Mouse (Mus musculus): ENCODE measurements around the gene Klc1. TPM values are rescaled to one million over a fixed set of nuclear protein-coding genes. Genes with fewer than 3 reads are reported as not detected.

Klc1 gene
- polyA plus RNA-seq, 1 experiment, result 85.0 TPM

- TF ChIP-seq POLR2A (IDR thresholded peaks at IDR 0.05; ENCODE audit: control insufficient read depth, extremely low read depth, insufficient read depth, low read length, poor library complexity) (no peak), CTCF (IDR thresholded peaks at IDR 0.05; ENCODE audit: borderline replicate concordance, control insufficient read depth, extremely low read depth, insufficient read depth, low read length, poor library complexity) (no peak)
Observed at GRCm38 (mm10) chr12:111750739-111751138, 7.9 kb upstream of the Klc1 start.

GRCm38 (mm10) chr12:111752491-111752890 lies 6.2 kb upstream of the Klc1 start:
- Histone ChIP-seq H3K27ac (ENCODE audit: control insufficient read depth, insufficient read depth, low read length) (no peak overlapping the region), H3K4me1 (replicated peaks; ENCODE audit: control insufficient read depth, insufficient read depth, low read length) (no peaks in the 10 kb centered on the region), H3K4me3 (ENCODE audit: control insufficient read depth, insufficient read depth, low read length) (no peak overlapping the region), H3K36me3 (ENCODE audit: control insufficient read depth, insufficient read depth, low read length) (no peaks in the 10 kb centered on the region), H3K27me3 (ENCODE audit: control insufficient read depth, insufficient read depth, low read length) (no peaks in the 10 kb centered on the region)
- no peak for DNase-seq
- TF ChIP-seq CTCF (IDR thresholded peaks at IDR 0.05; ENCODE audit: borderline replicate concordance, control insufficient read depth, extremely low read depth, insufficient read depth, low read length, poor library complexity) (no peak), POLR2A (IDR thresholded peaks at IDR 0.05; ENCODE audit: control insufficient read depth, extremely low read depth, insufficient read depth, low read length, poor library complexity) (no peak)
- 96% methylated on average over 6 of the region's 6 CpGs for WGBS

More at GRCm38 (mm10) chr12:111750739-111751138, 7.9 kb upstream of the Klc1 start:
- Histone ChIP-seq H3K4me1 (replicated peaks; ENCODE audit: control insufficient read depth, insufficient read depth, low read length) (peaks cover 9% of the 10 kb centered on the region), H3K27me3 (ENCODE audit: control insufficient read depth, insufficient read depth, low read length) (no peaks in the 10 kb centered on the region), H3K36me3 (ENCODE audit: control insufficient read depth, insufficient read depth, low read length) (no peaks in the 10 kb centered on the region), H3K27ac (ENCODE audit: control insufficient read depth, insufficient read depth, low read length) (no peak overlapping the region), H3K4me3 (ENCODE audit: control insufficient read depth, insufficient read depth, low read length) (no peak overlapping the region)
- 98% methylated on average over 3 of the region's 3 CpGs for WGBS
- DNase-seq, result no peak

- Histone ChIP-seq H3K4me3 (ENCODE audit: control insufficient read depth, insufficient read depth, low read length) (no peak overlapping the region), H3K27ac (ENCODE audit: control insufficient read depth, insufficient read depth, low read length) (no peak overlapping the region), H3K27me3 (ENCODE audit: control insufficient read depth, insufficient read depth, low read length) (no peaks in the 10 kb centered on the region), H3K4me1 (replicated peaks; ENCODE audit: control insufficient read depth, insufficient read depth, low read length) (peaks cover 6% of the 10 kb centered on the region), H3K36me3 (ENCODE audit: control insufficient read depth, insufficient read depth, low read length) (no peaks in the 10 kb centered on the region)
- no peak for DNase-seq
- TF ChIP-seq POLR2A (IDR thresholded peaks at IDR 0.05; ENCODE audit: control insufficient read depth, extremely low read depth, insufficient read depth, low read length, poor library complexity) (no peak), CTCF (IDR thresholded peaks at IDR 0.05; ENCODE audit: borderline replicate concordance, control insufficient read depth, extremely low read depth, insufficient read depth, low read length, poor library complexity) (no peak)
- WGBS, result 89% methylated on average over 9 of the region's 9 CpGs
Observed at GRCm38 (mm10) chr12:111753347-111753746, 5.3 kb upstream of the Klc1 start.

GRCm38 (mm10) chr12:111754710-111755109 lies 3.9 kb upstream of the Klc1 start:
- no peak for DNase-seq
- H3K27ac ChIP-seq (ENCODE audit: control insufficient read depth, insufficient read depth, low read length), result no peak overlapping the region
- no peaks in the 10 kb centered on the region for H3K27me3 ChIP-seq (ENCODE audit: control insufficient read depth, insufficient read depth, low read length)
- no peaks in the 10 kb centered on the region for H3K36me3 ChIP-seq (ENCODE audit: control insufficient read depth, insufficient read depth, low read length)
- no peak overlapping the region for H3K4me3 ChIP-seq (ENCODE audit: control insufficient read depth, insufficient read depth, low read length)
- TF ChIP-seq CTCF (IDR thresholded peaks at IDR 0.05; ENCODE audit: borderline replicate concordance, control insufficient read depth, extremely low read depth, insufficient read depth, low read length, poor library complexity), result no peak
- TF ChIP-seq POLR2A (IDR thresholded peaks at IDR 0.05; ENCODE audit: control insufficient read depth, extremely low read depth, insufficient read depth, low read length, poor library complexity), result no peak
- peaks cover 12% of the 10 kb centered on the region for H3K4me1 ChIP-seq (replicated peaks; ENCODE audit: control insufficient read depth, insufficient read depth, low read length)

- WGBS, result 81% methylated on average over 2 of the region's 2 CpGs
- H3K27ac ChIP-seq (ENCODE audit: control insufficient read depth, insufficient read depth, low read length), result no peak overlapping the region
- H3K4me3 ChIP-seq (ENCODE audit: control insufficient read depth, insufficient read depth, low read length), result no peak overlapping the region
- TF ChIP-seq POLR2A (IDR thresholded peaks at IDR 0.05; ENCODE audit: control insufficient read depth, extremely low read depth, insufficient read depth, low read length, poor library complexity), result no peak
- no peak for TF ChIP-seq CTCF (IDR thresholded peaks at IDR 0.05; ENCODE audit: borderline replicate concordance, control insufficient read depth, extremely low read depth, insufficient read depth, low read length, poor library complexity)
- H3K36me3 ChIP-seq (ENCODE audit: control insufficient read depth, insufficient read depth, low read length), result no peaks in the 10 kb centered on the region
- peaks cover 14% of the 10 kb centered on the region for H3K4me1 ChIP-seq (replicated peaks; ENCODE audit: control insufficient read depth, insufficient read depth, low read length)
- no peaks in the 10 kb centered on the region for H3K27me3 ChIP-seq (ENCODE audit: control insufficient read depth, insufficient read depth, low read length)
- DNase-seq, result no peak
Observed at GRCm38 (mm10) chr12:111755231-111755630, 3.4 kb upstream of the Klc1 start.

- H3K27ac ChIP-seq (ENCODE audit: control insufficient read depth, insufficient read depth, low read length), result no peak overlapping the region
- H3K4me3 ChIP-seq (ENCODE audit: control insufficient read depth, insufficient read depth, low read length), result no peak overlapping the region
- peaks cover 16% of the 10 kb centered on the region for H3K4me1 ChIP-seq (replicated peaks; ENCODE audit: control insufficient read depth, insufficient read depth, low read length)
- DNase-seq, result no peak
- TF ChIP-seq CTCF (IDR thresholded peaks at IDR 0.05; ENCODE audit: borderline replicate concordance, control insufficient read depth, extremely low read depth, insufficient read depth, low read length, poor library complexity) (no peak), POLR2A (IDR thresholded peaks at IDR 0.05; ENCODE audit: control insufficient read depth, extremely low read depth, insufficient read depth, low read length, poor library complexity) (no peak)
- H3K27me3 ChIP-seq (ENCODE audit: control insufficient read depth, insufficient read depth, low read length), result no peaks in the 10 kb centered on the region
- WGBS, result 67% methylated on average over 4 of the region's 4 CpGs
- H3K36me3 ChIP-seq (ENCODE audit: control insufficient read depth, insufficient read depth, low read length), result no peaks in the 10 kb centered on the region
Observed at GRCm38 (mm10) chr12:111756082-111756697, 2.5 kb upstream of the Klc1 start.

GRCm38 (mm10) chr12:111756698-111757082 lies 2.0 kb upstream of the Klc1 start:
- H3K27ac ChIP-seq (ENCODE audit: control insufficient read depth, insufficient read depth, low read length), result no peak overlapping the region
- no peak overlapping the region for H3K4me3 ChIP-seq (ENCODE audit: control insufficient read depth, insufficient read depth, low read length)
- no peak for DNase-seq
- H3K36me3 ChIP-seq (ENCODE audit: control insufficient read depth, insufficient read depth, low read length), result no peaks in the 10 kb centered on the region
- H3K4me1 ChIP-seq (replicated peaks; ENCODE audit: control insufficient read depth, insufficient read depth, low read length), result peaks cover 16% of the 10 kb centered on the region
- no peaks in the 10 kb centered on the region for H3K27me3 ChIP-seq (ENCODE audit: control insufficient read depth, insufficient read depth, low read length)
- 87% methylated on average over 5 of the region's 5 CpGs for WGBS
- no peak for TF ChIP-seq POLR2A (IDR thresholded peaks at IDR 0.05; ENCODE audit: control insufficient read depth, extremely low read depth, insufficient read depth, low read length, poor library complexity)
- no peak for TF ChIP-seq CTCF (IDR thresholded peaks at IDR 0.05; ENCODE audit: borderline replicate concordance, control insufficient read depth, extremely low read depth, insufficient read depth, low read length, poor library complexity)
